Mouse (Mus musculus) spleen, postnatal 4 days (tissue): ENCODE results near the gene Lypla2.

Experiments used
- DNase-seq, 2 experiments: peaks; one replicate each; pipeline ENCODE4 v3.0.0; 2022; ENCODE audit warnings: low spot score in 2 of 2

The Lypla2 gene

GRCm38 (mm10) chr4:135921257-135922120, 50.9 kb downstream of the Lypla2 start:
- no peak for DNase-seq

DNA sequence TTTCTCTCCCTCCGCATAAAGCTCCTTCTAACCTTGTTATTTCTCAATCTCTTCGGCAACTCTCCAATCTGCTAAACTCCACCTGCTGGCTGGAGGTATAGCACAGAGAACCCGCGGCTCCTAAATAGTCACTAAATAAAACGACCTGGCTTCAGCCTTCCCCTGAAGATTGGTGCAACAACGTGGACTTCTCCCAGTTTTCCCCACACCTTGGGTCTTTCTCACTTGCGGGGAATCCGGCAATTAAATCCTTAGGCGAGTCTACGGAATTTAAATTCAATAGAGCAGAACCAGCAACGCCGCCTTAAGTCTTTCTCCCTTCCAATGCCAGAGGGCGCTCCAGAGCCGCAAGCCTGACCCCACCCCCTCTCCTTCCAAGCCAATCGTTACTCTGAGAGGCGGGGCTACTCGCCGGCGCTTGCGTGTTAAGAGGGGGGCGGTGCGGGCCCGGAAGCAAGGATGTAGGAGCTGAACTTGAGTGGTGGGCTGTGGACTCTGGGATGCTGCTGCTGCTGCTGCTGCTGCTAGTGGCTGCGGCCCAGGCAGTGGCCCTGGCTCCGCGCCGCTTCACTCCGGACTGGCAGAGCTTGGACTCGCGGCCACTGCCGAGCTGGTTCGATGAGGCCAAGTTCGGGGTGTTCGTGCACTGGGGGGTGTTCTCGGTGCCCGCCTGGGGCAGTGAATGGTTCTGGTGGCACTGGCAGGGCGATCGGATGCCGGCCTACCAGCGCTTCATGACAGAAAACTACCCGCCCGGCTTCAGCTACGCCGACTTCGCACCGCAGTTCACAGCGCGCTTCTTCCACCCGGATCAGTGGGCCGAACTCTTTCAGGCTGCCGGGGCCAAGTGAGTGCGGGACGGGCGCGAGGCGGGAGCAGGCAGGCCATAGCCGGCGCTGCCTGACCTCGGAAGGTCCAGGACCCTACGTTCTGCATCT, 51.9 kb downstream of the Lypla2 start, which contains the start of gene Fuca1:
Gene Fuca1, plus strand, starts transcription at position 432 of the 938 bp plus-strand sequence.
- DNase-seq: peak; percentile 97 to 99

DNA sequence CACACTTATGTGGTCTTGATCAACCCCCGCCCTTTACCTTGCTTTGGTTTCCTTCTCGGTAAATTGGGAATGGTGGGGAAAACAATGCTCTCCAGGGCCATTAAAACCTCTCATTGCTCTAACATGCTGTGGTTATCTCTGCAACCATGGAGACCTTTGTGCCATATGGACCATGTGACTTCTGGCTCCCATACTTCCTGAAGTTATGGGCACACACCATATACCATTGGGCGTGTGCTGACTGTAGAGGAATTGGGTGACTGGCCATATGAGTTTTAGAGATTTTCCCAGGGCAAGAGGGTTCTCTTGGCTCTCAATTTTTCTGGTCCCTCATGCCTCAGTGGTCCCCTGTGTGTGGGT, 53.2 kb downstream of the Lypla2 start:
- no peak for DNase-seq

GRCm38 (mm10) chr4:135918635-135919279, 53.7 kb downstream of the Lypla2 start:
- DNase-seq: no peak
